Mouse (Mus musculus): Measurements from ENCODE around the gene Ttc23l. TPM values are rescaled to one million over a fixed set of nuclear protein-coding genes. Genes with fewer than 3 reads are reported as not detected.

Ttc23l gene
- not detected for total RNA-seq (2021)
- long read RNA-seq, experiment 1, result 0 reads
- long read RNA-seq, experiment 2, result 0 reads

DNA sequence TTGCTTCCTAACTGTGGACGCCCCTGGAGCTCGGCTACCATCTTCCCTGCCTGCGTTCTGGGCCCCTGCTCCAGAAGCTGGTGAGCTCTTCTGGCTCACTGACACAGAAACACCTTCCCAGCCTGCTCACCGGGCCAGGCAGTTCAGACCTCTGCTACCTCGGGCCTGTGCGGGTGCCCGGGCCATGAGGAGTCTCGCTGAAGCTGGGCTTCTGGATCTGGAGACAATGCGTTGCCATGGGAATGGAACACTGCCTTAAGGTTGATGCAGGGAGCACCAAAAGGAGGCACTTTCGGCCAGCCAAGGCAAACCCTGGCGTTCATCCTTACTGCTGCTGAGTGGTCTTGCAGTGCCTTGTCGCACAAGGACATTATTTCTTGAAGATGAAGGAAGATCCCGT, at the start of gene Ttc23l:
Ttc23l (minus strand) TSS at position 204 of the 400 bp plus-strand sequence.
- TF ChIP-seq CTCF (IDR thresholded peaks at IDR 0.05), result no peak
- H3K4me3 ChIP-seq, result no peak within 1 kb of the TSS
- intact Hi-C loops (cut with DNase I), result no loop called here
- H3K27ac ChIP-seq, result no peak within 1 kb of the TSS
- no peak for DNase-seq

DNA sequence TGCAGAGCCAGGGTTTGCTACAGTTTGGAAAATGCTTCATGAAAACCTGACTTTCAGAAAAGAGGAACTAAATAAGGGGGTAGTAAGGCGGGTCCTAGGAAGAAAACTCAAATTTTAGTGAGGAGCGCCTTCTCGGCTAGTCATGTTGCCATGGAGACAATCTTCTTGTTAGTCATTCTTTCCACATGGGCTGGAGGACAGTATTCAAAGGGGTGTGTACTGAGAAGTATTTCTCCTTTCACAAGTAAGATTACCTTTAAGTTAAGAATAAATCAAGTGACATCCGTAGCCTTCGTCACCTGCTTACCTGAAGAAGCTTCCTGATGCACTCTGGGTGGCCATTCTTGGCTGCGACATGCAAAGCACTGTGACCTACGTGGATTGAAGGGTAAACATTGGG, 40.9 kb upstream of the Ttc23l start:
- intact Hi-C loops (cut with DNase I), result no loop called here
- no peak for DNase-seq
- Histone ChIP-seq H3K27ac (no peak overlapping the region), H3K4me3 (no peak overlapping the region)
- TF ChIP-seq CTCF (IDR thresholded peaks at IDR 0.05), result no peak

DNA sequence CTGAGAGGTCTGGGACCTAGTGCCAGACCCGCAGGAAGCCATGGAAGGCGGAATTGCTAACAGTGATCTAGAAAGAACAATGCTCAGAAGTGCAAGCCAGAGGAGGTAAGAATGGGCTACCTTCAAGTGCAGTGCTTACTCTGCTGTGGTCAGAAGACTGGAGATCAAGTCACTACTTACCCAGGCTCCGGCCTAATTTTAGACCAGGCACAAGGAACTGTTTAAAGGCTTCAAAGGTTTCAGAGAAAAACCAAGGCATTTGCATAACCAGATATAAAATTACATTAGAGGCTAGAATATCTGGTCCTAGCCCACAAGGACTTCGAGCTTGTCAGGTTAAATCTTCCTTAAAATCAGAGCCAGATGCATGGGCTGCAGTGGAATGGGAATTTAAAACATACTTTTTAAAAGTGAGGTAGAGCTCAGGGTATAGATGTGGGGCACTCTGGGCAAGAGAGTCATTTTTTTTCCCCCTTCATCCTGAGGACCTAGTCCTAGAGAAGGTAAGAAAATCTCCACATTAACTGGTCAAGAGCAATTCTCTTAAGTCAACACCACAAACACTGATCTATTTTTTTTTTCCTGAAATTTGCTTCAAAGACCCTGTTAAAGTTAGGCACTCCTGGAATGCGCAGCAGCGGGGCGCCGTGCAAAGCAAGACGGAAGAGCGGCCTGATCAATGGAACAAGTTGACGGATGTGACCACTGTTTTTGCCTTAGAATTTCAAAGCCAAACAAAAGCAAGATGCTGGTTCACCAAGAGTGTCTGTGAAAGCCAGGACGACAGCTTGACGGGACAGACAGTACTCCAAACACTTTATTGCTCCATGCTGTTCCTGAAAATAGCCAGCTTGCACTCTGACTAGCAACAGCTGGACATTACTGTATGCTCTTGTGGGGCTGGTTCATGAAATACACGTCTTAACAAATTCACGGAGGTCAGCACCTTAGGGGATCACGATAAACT, 40.1 kb upstream of the Ttc23l start:
- Histone ChIP-seq H3K27ac (peak overlapping the region; percentile 35; the same call in 1 of the 2 replicates), H3K4me3 (no peak overlapping the region)
- DNase-seq, result no peak
- TF ChIP-seq CTCF (IDR thresholded peaks at IDR 0.05), result no peak
- intact Hi-C loops (cut with DNase I), result no loop called here

DNA sequence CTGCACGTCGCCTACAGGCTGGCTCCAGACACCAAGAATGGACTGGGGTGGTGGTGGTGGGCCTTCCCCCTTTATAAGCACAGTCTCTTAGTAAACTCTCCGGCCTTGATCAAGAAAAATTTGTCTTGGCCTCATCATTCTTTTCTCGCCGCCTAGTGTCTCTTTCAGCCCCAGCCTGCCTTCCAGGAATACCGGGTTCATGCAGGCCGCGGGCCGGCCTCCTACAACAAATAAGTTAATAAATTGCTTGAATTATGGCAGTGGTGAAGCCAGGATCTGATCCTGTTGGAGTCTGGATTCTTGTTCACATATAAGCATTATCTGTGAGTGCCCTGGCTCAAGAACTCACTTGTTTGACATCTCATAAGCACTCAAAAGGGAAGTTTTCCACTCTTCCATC, 38.4 kb upstream of the Ttc23l start:
- DNase-seq, result no peak
- no peak for TF ChIP-seq CTCF (IDR thresholded peaks at IDR 0.05)
- H3K4me3 ChIP-seq, result no peak overlapping the region
- intact Hi-C loops (cut with DNase I), result no loop called here
- no peak overlapping the region for H3K27ac ChIP-seq

DNA sequence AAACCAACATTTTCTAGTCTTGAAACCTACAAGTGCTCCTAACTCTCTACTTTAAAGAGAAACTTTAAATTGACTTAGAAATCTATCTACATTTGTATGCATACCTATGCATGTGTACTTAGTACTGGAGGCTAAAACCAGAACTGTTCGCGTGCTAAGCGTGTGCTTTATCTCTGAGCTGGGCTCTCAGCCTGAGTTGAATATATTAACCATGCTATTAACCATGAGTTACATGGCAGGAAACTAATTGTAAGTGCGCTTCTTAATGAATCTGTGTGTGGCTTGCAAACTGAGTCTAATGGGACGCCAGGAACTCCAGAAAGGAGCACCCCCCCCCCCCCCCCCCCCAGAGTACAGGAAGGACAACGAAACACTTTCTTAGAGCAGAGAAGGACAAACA, 36.9 kb upstream of the Ttc23l start:
- intact Hi-C loops (cut with DNase I), result no loop called here

DNA sequence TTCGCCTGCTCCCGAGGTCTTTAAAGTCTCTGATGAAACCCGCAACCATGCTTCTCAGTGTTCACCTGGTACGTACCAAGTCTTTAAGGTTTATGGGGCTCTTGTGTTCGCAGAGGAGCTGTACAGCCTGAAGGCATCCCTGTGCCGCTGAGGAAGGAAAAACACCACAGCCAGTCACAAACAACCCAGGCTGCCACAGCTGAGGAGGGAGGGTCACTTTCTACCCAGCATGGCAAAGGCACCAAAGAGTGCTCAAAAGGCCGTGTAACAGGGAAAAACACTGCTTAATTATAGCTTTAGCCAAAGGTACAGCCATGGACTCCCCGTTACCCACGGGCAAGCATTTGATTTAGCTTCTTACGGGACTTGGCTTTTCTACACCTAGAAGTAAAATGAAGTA, 36.4 kb upstream of the Ttc23l start:
- Histone ChIP-seq H3K27ac (no peak overlapping the region), H3K4me3 (no peak overlapping the region)
- TF ChIP-seq CTCF (IDR thresholded peaks at IDR 0.05), result no peak
- no peak for DNase-seq
- intact Hi-C loops (cut with DNase I), result no loop called here

More for the DNA sequence above, 36.9 kb upstream of the Ttc23l start:
- Histone ChIP-seq H3K27ac (no peak overlapping the region), H3K4me3 (no peak overlapping the region)
- DNase-seq, result no peak
- no peak for TF ChIP-seq CTCF (IDR thresholded peaks at IDR 0.05)

DNA sequence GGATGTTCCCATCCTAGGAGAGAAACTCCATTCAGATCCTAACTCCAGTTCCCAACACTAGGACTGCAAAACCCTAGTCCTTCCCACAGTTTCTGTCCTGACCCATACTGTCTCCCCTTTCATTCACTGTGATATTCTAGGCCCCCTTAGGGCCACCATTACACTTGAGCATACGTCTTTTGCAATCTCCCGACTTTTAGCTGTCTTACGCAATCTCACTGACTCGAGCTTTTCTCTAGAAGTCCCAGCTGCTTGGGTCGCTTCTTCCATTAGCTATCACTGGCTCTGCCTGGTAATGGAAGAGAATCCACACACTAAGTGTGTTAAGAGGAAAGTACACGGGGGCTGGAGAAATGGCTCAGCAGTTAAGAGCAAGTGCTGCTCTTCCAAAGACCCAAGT, 34.6 kb upstream of the Ttc23l start:
- intact Hi-C loops (cut with DNase I), result no loop called here
- no peak for DNase-seq
- Histone ChIP-seq H3K4me3 (no peak overlapping the region), H3K27ac (no peak overlapping the region)
- no peak for TF ChIP-seq CTCF (IDR thresholded peaks at IDR 0.05)

DNA sequence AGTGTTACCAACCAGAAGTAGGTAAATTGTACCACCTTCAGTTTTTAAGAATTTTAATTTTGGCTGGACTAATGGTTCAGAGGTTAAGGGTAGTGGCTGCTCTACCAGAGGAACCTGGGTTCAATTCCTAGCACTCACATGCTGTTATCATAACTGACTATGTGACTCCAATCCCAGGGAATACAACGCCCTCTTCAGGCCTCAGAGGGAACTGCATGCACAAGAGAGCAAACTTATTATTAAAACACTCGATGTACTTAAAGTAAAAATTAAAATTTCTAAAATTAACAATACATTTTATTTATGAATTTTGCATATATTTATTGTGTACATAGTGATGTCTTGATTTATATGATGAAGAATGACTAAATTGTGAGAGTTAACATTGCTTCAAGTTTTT, 28.1 kb upstream of the Ttc23l start:
- no peak overlapping the region for H3K4me3 ChIP-seq
- no peak for DNase-seq
- H3K27ac ChIP-seq, result no peak overlapping the region
- intact Hi-C loops (cut with DNase I), result no loop called here
- peak; percentile 36 for TF ChIP-seq CTCF (IDR thresholded peaks at IDR 0.05)

DNA sequence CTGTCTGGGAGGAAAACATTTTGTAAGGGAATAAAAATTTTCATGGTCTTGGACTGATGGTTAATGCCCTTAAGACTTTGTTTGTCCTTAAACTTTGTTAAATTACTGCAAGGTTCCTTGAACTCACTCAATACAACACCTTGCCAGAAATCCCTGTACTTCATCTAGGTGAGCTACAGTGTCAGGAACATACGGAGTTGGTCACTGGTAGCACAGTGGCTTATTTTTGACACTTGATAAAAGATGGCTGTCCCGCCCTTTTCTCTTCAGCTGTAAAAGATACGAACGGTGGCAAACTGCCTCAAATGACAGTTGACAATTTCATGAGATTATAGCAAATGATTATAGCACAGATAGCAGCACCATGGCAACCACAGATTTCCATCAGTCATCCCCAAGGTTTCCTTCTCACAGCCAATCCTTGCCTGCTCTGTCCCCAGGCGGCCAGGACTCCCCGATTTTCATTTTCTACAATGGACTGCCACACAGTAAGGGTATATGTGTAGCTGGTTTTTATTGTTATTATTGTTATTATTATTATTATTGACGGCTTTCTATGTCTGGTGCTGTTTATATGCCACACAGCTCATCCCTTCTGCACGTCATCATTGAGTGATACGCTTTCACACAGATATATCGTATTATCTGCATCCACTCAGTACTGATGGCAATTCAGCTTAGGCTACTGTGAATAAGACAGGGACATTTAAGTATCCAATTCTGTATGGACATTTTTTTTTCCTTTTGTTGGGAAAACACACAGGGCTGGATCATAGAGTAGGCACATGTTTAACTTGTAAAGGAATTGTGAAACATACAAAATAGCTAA, 26.1 kb upstream of the Ttc23l start:
- H3K4me3 ChIP-seq, result no peak overlapping the region
- TF ChIP-seq CTCF (IDR thresholded peaks at IDR 0.05), result no peak
- DNase-seq, result no peak
- intact Hi-C loops (cut with DNase I), result loop anchor here (5.0 kb wide), 1 partner anchor 288 kb away; no protein-coding TSS in a partner anchor
- H3K27ac ChIP-seq, result no peak overlapping the region

DNA sequence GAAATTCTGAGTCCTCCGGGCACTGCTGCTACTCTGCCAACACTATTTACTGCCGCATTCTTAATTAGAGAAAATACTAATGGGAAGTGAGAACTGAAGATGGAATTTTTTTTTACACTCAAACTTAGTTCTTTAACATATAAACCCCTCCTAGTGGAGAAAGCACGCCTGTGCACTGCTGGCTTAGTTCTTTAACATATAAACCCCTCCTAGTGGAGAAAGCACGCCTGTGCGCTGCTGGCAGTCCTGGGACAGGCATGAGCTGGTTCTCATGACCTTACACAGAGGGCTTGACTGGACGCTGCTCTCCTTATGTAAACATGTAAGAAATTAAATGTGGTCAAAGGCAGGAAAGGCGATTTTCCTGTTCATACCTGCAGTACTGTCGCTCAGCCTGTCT, 24.9 kb upstream of the Ttc23l start:
- Histone ChIP-seq H3K27ac (no peak overlapping the region; the same call in 1 of the 2 replicates), H3K4me3 (no peak overlapping the region)
- TF ChIP-seq CTCF (IDR thresholded peaks at IDR 0.05), result peak; percentile 87
- DNase-seq, result peak; percentile 52
- intact Hi-C loops (cut with DNase I), result loop anchor here (5.0 kb wide), 1 partner anchor 289 kb away; no protein-coding TSS in a partner anchor

DNA sequence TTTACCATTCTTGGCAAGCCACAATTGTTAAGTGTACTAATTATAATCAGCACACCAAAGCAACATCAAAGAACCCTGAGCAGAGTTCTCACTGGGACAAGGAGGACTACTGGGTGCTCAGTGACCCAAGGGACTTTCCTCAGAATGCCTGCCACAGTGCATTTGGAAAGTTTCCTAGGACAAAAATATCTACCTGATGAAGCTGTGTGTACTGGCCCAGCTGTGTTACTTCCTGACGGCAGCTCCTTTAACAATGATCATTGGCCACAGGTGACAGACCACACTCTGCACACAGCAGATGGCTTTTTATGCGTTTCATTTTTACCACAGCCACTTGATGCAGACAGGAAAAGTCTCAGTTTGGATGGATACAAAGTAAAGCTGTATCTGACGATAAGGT, 20.7 kb upstream of the Ttc23l start:
- Histone ChIP-seq H3K4me3 (no peak overlapping the region), H3K27ac (no peak overlapping the region)
- DNase-seq, result no peak
- no peak for TF ChIP-seq CTCF (IDR thresholded peaks at IDR 0.05)
- intact Hi-C loops (cut with DNase I), result no loop called here

DNA sequence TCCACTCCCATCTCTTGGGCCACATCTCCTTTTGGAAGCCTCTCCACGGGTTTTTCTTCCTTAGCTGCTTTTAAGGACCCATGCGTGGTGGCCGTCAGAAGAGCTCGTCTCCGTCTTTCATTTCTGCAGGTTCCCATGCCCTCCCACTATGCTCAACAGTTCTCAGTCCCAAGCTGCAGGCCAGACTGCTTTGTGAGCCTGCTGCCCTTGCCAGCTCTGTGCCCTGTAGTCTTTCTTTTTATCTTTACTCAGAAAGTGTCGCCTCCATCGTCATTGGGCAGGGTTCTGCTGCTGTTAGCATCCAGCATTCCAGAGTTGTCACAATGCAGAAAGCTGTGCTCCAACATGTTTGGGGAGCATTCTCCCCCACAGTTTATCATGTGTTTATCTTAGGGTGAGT, 8.0 kb upstream of the Ttc23l start:
- TF ChIP-seq CTCF (IDR thresholded peaks at IDR 0.05), result no peak
- DNase-seq, result no peak
- H3K27ac ChIP-seq, result no peak overlapping the region
- intact Hi-C loops (cut with DNase I), result no loop called here
- no peak overlapping the region for H3K4me3 ChIP-seq

DNA sequence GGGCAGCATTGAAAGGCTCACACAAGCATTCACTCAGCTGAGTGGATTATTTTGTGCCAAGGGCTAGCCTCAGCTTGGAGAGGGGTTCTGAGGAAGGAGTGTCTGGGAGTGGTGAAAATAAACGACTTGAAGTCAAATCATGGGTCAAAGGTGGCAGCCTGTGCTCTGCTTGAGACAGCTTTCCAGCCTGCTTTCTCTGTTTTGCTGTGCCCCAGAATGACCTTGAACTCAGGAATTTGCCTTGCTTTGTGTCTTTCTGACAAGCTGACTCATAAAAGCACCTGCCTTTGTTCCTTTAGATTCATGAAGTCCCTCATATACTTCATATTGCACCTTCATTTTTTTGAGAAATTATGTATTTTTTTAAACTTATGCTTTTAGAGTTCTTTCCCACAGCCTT, 5.7 kb upstream of the Ttc23l start:
- no peak overlapping the region for H3K4me3 ChIP-seq
- TF ChIP-seq CTCF (IDR thresholded peaks at IDR 0.05), result no peak
- intact Hi-C loops (cut with DNase I), result no loop called here

More for the DNA sequence above, 5.7 kb upstream of the Ttc23l start:
- no peak for DNase-seq
- no peak overlapping the region for H3K27ac ChIP-seq
